Mouse (Mus musculus) hematopoietic stem cell, adult 5-6 weeks (primary cell): ENCODE measurements around the gene Tctex1d4. TPM values are rescaled to one million over a fixed set of nuclear protein-coding genes. Genes with fewer than 3 reads are reported as not detected.
A peak's percentile ranks its signal among the peaks of the same experiment; 100 is the strongest.

Source experiments
- ATAC-seq, 2 experiments: fragments of 125-278 bp in 1 of 2; replicated peaks in 1 of 2; 2 replicates each; pipeline ENCODE4 v1.8.0; 2016 to 2017; ENCODE audit warnings: inconsistent platforms in 2 of 2, mild to moderate bottlenecking in 2 of 2, moderate number of reproducible peaks in 2 of 2, low read depth in 1 of 2, moderate TSS enrichment in 1 of 2; ENCODE audit not compliant: low FRiP score in 2 of 2, poor library complexity in 2 of 2, severe bottlenecking in 2 of 2, insufficient read depth in 1 of 2, low TSS enrichment in 1 of 2
- total RNA-seq: library from RNA; stranded (forward); fragments of 172-1452, 232-1000 nt; gene quantifications from 2 replicates; pipeline ENCODE4 v1.2.3, GENCODE M21; 2017

The Tctex1d4 gene
- total RNA-seq, 1 experiment from 2014 or later: not detected

DNA sequence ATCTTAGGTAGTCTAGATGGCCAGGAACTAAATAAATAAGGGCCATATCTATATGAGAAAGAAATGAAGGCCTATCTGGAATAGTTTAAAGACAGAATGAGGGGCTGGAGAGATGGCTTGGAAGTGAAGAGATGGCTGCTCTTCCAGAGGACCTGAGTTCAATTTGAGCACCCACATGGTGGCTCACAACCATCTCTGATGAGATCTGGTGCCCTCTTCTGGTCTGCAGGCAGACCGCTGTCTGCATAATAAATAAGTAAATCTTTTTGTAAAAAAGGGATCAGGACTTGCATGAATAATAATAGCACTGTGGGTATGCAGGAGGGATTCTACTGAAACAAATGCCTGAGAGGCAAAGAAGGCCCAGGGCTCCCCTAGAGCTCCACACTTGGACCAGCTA is 13.4 kb upstream of the Tctex1d4 start:
- no peak for ATAC-seq

DNA sequence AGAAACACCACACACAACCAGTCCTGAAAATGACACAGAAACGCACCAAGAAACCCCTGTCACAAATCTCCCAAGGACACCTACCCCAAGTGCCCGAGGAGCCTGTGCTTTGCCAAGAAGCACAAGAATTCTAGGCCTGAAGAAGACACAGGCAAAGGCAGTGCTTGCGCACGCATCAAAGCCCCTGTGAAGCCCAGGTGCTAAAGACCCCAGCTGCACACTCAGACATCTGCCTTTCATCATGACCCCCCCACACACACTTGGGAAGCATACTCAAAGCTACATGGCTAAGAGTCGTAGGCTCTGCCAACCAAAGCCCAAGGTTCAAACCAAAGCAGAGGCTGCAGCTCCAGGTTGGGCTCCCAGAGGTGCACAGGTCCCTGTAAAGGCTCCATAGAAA is 11.0 kb upstream of the Tctex1d4 start:
- no peak for ATAC-seq

DNA sequence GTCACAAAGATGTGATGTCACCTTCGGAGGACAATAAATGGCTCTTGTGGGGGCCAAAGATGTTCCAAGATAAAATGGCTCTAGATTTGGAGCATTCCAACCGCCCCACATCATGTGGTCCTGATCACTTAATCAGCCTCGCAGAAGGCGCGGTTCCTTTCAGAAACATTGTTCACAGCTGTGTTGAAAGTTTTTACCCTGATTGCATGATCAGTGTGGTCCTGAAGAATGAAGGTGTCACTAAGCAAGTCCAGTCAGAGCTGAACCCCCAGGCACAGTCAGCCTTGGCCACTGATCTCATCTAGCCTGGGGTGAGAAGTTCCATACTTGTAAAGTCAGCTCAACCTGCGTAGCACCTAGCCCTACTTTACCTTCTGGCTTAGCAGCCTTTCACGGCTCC is 8.7 kb upstream of the Tctex1d4 start:
- ATAC-seq: no peak; a peak in 1 of 4 replicates

DNA sequence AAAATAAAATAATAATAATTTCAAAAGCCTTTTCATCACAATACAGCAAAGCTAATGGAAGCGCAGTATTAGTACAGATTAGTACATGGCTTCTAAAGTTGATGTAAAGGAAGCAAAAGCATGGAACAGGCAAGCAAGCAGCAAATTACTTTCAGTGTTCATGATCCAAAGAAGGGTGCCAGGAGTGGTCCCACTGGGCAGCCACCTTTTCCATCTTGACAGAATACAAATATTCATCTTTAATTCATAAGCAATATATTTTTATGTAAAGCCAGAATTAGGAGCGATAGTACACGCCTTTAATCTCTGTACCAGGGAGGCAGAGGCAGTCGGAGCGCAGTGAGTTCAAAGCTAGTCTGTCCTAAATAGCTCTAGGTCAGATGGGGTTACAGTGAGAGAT is 7.0 kb upstream of the Tctex1d4 start:
- ATAC-seq: no peak

DNA sequence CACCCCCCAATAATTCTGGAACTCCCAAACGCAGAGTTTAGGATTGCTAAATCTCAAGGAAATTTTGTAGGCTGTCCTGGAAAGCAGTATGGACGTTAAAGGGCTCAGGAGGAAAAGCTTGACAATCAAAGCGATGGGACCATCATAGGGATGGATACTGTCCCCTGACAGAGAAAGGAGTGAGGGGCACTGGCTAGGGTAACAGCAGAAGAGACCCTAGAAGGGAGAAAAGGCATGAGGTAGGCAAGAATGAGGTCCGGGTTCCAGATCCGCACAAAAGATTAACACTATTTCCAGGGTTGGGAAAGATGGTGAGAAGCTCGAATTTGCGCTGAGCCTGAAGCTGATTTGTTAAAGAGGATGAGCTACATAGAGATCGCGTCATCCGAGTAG is 6.5 kb upstream of the Tctex1d4 start:
- ATAC-seq: no peak

DNA sequence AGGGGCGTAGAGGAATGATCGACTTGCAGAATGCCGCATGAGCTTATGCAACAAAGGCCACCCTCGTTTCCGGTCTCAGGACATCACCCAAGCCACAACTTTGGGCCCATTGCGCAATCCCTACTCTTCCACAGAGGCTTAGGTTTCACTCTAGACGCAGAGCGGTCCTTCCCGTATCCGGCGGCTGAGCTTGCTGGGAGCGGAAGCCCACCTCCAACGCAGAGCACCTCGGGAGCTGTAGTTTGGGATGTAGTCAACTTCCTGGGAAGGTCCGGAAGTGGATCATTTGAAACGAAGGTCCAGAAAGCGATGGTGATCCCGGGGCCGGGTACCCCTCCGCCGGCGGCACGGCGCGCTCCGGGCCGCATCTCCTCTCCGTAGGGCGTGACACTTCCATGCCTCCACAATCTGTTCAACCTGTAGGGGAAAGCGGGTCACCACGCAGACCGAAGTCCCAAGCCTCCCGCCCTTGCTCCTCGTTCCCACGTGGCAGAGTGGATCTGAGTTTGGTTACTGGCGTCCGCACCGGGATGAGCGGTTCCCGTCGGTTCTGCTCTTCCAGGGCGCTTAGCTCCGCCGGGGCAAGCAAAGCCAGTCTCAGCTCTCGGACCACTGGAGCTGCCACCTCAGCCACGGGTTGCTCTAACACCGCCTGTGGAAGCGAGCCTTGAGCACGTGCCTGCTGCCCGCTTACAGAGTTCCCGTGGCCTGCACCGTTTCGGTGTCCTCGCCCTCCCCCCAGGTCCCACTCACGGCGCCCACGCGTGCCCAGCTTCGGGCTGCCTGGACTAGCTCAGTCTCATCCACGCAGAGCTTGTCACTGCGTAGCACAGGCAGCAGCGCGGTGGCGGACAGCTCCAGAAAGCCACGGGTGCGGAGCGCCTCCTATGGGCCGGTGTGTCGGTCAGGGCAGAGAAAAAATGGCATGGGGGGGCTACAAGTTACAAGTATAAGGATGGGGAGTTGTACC is 5.9 kb upstream of the Tctex1d4 start:
- ATAC-seq: peak; percentile 66 to 79

DNA sequence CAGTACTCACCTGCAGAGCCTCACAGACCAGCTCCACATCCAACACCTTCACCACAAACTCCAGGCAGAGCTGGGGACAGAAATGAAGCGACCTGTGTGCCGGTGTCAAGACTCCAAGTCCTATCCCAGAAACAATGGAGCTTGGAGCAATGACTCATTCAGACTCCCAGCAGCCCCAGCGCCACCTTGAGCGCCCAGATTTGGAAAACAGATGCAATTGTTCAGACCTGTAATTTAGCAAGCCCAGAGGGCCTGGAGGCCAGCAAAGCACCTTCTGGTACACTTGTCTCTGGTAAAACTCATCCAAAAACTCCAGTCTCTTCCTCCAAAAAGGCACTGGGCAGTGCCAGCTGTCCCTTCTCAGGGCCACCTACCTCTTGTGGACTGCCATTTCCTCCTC is 4.4 kb upstream of the Tctex1d4 start:
- ATAC-seq: no peak

DNA sequence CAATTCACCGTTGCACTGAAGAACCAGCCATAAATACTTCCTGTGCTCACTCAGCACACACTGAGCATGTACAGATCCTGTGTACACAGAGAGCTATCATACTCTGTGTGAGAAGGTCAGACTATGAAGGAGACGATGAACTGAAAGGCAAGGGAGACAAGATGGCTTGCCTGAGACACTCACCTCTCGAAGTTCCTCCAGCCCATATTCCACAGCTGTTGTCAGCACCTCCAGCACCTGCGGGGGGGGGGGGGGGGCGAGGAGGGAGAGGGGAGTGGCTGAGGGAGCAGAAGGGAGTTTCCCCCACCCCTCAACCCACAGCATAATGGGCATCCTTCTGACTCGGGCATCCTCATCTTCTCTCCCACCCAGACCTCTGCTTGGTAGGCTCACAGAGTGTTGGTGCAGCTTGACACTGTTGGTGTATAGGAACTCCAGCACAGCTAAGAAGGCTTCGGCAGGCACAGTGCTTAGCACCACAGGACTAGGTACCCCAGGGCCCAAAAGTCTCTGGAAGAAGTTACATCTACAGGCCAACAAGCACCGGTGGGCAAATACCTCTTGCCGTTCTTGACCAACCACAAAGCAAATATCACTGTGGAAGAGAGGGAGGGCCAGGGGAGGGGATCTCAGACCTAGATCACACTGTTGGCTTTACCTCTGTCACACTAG is 2.9 kb upstream of the Tctex1d4 start:
- no peak for ATAC-seq

DNA sequence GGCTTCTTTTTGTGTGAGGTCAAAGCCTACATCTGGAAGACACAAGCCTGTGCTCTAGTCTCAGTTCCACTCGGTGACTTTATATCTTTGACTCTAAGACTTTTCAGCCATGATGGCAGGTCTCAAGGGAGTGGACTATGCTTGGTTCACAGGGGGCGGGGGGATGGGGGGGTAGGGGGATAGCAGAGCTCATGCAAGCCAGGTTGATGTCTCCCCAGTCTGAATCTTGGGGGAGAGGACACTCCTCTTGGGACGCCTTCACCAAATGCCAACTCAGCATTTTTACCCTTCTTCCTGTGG is 2.4 kb upstream of the Tctex1d4 start:
- no peak for ATAC-seq

DNA sequence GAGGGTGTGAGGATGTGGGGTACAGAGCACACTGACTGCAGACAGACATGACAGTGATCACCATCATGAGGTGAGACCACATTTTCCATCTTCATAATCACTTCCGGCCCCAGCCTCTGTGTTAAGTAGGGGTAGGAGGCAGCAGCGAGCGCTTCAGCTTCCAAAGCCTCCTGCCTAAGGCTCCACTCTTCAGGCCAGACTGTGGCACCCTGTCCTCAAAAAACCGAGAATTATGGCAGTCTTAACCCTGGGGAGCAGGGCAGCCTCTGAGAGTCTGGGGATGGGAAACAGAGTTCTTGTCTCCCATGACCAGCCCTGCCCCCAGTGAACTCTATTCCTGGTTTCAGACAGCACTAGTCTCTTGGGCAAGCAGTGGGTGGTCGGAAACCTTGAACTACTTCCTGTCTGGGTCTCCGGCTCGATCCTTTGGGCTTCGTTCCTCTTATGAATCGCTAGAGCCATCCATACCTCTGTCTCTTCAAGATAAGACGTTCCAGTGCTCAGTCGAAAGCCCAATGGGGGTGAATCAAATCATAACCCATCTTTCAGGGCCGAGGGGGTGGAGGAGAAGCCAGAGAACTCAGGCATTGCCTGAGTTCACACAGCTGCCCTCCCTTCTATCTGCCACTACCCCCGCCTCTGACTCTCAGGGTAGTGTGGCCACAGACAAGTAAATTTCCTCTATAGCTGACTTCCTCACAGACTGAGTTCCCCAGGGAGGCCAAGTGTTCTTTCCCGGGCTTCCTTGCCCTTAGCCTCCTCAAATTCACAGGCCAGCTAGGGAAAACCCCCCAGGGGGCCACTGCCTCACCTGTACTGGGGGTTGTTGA is 1.9 kb upstream of the Tctex1d4 start:
- peak; percentile 6 to 22; a peak in 1 of 4 replicates for ATAC-seq

DNA sequence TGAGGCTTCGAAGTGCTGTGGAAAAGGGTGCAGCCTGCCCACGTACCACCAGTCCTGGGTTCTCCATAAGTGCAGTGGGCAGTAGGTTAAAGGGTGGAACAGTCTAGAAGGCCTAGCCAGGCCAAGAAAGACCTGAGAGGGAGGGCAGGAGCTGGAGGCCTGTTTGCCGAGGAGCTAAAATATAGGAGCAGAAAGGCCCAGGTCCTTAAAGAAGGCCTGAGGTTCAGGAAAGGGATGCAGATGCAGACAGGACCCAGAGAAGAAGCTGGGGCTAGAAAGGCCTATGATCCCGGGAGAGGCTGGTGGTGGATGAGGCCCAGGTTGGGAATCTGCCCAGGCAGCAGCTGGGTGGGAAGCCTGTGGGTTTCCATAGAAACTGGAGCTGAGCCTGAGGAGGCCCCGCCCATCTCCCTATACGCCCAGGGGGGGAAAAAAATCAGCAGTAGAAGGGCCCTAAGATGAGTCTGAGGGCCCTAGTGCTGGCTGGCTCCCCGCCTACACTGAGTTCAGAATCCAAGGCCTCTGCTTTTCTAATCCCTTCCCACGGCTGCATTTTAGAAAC is 1.2 kb upstream of the Tctex1d4 start, which contains the start of gene Btbd19:
TSS of gene Btbd19 (minus strand) at position 378 of the 562 bp plus-strand sequence.
- ATAC-seq: no peak

DNA sequence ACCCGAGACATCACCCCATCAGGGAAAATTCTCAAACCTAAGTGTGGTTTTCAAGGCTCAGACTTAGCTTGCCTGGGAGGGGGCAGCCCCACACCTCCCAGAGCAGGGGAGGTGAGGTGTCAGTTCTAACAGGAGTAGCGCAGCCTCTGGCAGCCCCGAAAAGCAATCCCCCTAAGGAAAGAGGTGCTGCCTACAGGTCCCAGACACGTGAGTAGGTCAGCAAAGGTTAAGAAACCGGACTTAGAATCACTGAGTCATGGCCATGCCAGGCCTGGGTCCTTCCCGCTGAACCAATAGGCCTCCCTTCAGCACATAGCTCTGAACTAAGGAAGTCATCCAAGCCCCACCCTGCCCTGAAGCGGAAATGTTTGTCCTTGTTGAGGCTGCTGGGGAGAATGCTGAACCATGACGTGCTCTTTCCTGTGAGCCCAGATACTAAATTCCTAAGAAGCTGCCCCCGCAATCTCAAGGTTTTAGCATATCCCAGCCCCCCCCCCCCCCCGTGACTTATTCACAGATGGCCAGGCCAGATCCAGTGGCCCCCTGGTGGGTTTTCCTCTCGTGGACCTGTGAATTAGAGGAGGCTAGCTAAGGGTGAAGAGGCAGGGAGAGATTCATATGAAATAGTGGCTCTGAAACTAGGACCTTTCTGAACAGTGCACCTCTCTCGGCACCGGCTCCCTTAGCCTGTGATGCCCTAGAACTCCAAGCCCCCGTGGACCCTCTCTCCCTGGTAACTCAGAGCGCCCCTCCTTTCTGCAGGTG is 502 bp upstream of the Tctex1d4 start:
- peak; percentile 51 to 59 for ATAC-seq

- no peak for ATAC-seq
Observed at GRCm38 (mm10) chr4:117127991-117128686, 1.5 kb downstream of the Tctex1d4 start.

DNA sequence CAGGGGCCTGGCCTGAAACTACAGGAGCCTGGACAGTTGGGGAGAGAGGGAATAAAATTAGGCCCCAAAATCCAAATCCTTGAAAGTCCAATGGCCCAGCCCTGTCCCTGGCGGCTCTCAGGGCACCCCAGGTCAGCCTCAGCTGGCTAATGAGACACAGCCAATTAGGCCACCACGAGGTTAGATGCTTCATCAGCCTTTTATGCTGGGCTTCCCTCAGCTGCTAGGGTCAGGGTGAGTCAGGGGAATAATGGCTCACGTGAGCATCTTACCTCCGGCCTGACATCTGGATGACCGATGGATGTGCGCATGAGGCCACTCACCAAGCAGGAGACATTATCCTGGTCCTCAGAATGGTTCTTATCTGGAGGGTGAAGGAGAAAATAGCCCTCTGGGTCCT is 4.2 kb downstream of the Tctex1d4 start:
- no peak for ATAC-seq

- ATAC-seq: no peak
Observed at GRCm38 (mm10) chr4:117131198-117131597, 4.6 kb downstream of the Tctex1d4 start.
